Mouse (Mus musculus): ENCODE measurements around the gene Trnau1ap. TPM values are rescaled to one million over a fixed set of nuclear protein-coding genes. Genes with fewer than 3 reads are reported as not detected.
A peak's percentile ranks its signal among the peaks of the same experiment; 100 is the strongest.

Gene Trnau1ap
- polyA plus RNA-seq, 1 experiment from 2014 or later = 71.8 TPM

- H3K27ac ChIP-seq (ENCODE audit: low read depth) = peak overlapping the region; percentile 82
- TF ChIP-seq CTCF (IDR thresholded peaks at IDR 0.05; ENCODE audit: low read depth) = no peak
- H3K4me1 ChIP-seq (ENCODE audit: insufficient read depth) = peaks cover 6% of the 10 kb centered on the region; the same call in 1 of the 2 replicates
- peaks cover 45% of the 10 kb centered on the region for H3K36me3 ChIP-seq (ENCODE audit: insufficient read depth)
- H3K4me3 ChIP-seq (ENCODE audit: low read depth, low read length) = peak overlapping the region; percentile 64
- peak; percentile 16; the same call in 1 of the 2 replicates for ATAC-seq (ENCODE audit: insufficient read depth)
- H3K9me3 ChIP-seq (ENCODE audit: low read depth, low read length) = no peaks in the 10 kb centered on the region
- no peak for DNase-seq
- H3K27me3 ChIP-seq (ENCODE audit: insufficient read depth, low read length) = no peaks in the 10 kb centered on the region
- peak overlapping the region; percentile 82 for H3K4me2 ChIP-seq
- WGBS = 47% methylated on average over 14 of the region's 14 CpGs
- peak overlapping the region; percentile 75 for H3K9ac ChIP-seq
Observed at GRCm38 (mm10) chr4:132328391-132328982, 851 bp downstream of the Trnau1ap start.

GRCm38 (mm10) chr4:132326481-132326880 lies 2.9 kb downstream of the Trnau1ap start:
- no peak for TF ChIP-seq CTCF (IDR thresholded peaks at IDR 0.05; ENCODE audit: low read depth)
- no peak overlapping the region for H3K27ac ChIP-seq (ENCODE audit: low read depth)
- DNase-seq (no peak), ATAC-seq (ENCODE audit: insufficient read depth) (no peak)
- H3K4me1 ChIP-seq (ENCODE audit: insufficient read depth) = peaks cover 6% of the 10 kb centered on the region; the same call in 1 of the 2 replicates
- H3K9ac ChIP-seq = no peak overlapping the region
- H3K27me3 ChIP-seq (ENCODE audit: insufficient read depth, low read length) = no peaks in the 10 kb centered on the region
- H3K4me3 ChIP-seq (ENCODE audit: low read depth, low read length) = no peak overlapping the region
- H3K4me2 ChIP-seq = no peak overlapping the region
- H3K36me3 ChIP-seq (ENCODE audit: insufficient read depth) = peaks cover 46% of the 10 kb centered on the region
- no peaks in the 10 kb centered on the region for H3K9me3 ChIP-seq (ENCODE audit: low read depth, low read length)
- WGBS = 77% methylated on average over 5 of the region's 5 CpGs

GRCm38 (mm10) chr4:132315711-132316110 lies 13.6 kb downstream of the Trnau1ap start:
- DNase-seq = no peak
- Histone ChIP-seq H3K4me3 (ENCODE audit: low read depth, low read length) (no peak overlapping the region), H3K9ac (no peak overlapping the region), H3K36me3 (ENCODE audit: insufficient read depth) (peaks cover 81% of the 10 kb centered on the region), H3K4me1 (ENCODE audit: insufficient read depth) (no peaks in the 10 kb centered on the region), H3K27me3 (ENCODE audit: insufficient read depth, low read length) (no peaks in the 10 kb centered on the region), H3K9me3 (ENCODE audit: low read depth, low read length) (no peaks in the 10 kb centered on the region), H3K4me2 (no peak overlapping the region), H3K27ac (ENCODE audit: low read depth) (no peak overlapping the region)
- no peak for ATAC-seq (ENCODE audit: insufficient read depth)
- TF ChIP-seq CTCF (IDR thresholded peaks at IDR 0.05; ENCODE audit: low read depth) = no peak
- 87% methylated on average over 8 of the region's 8 CpGs for WGBS

- Histone ChIP-seq H3K4me1 (ENCODE audit: insufficient read depth) (no peaks in the 10 kb centered on the region), H3K36me3 (ENCODE audit: insufficient read depth) (peaks cover 68% of the 10 kb centered on the region), H3K9ac (no peak overlapping the region), H3K27ac (ENCODE audit: low read depth) (no peak overlapping the region), H3K4me3 (ENCODE audit: low read depth, low read length) (no peak overlapping the region), H3K4me2 (no peak overlapping the region), H3K9me3 (ENCODE audit: low read depth, low read length) (no peaks in the 10 kb centered on the region), H3K27me3 (ENCODE audit: insufficient read depth, low read length) (no peaks in the 10 kb centered on the region)
- ATAC-seq (ENCODE audit: insufficient read depth) = no peak
- no peak for DNase-seq
- WGBS = 84% methylated on average over 5 of the region's 5 CpGs
- TF ChIP-seq CTCF (IDR thresholded peaks at IDR 0.05; ENCODE audit: low read depth) = no peak
Observed at GRCm38 (mm10) chr4:132312627-132313026, 16.7 kb downstream of the Trnau1ap start.

GRCm38 (mm10) chr4:132311801-132312200 lies 17.5 kb downstream of the Trnau1ap start:
- H3K27ac ChIP-seq (ENCODE audit: low read depth) = no peak overlapping the region
- WGBS = 37% methylated on average over 3 of the region's 3 CpGs

GRCm38 (mm10) chr4:132311209-132311608 lies 18.1 kb downstream of the Trnau1ap start:
- Histone ChIP-seq H3K4me2 (no peak overlapping the region), H3K27me3 (ENCODE audit: insufficient read depth, low read length) (no peaks in the 10 kb centered on the region), H3K9ac (no peak overlapping the region), H3K9me3 (ENCODE audit: low read depth, low read length) (no peaks in the 10 kb centered on the region), H3K4me1 (ENCODE audit: insufficient read depth) (no peaks in the 10 kb centered on the region), H3K36me3 (ENCODE audit: insufficient read depth) (peaks cover 55% of the 10 kb centered on the region), H3K27ac (ENCODE audit: low read depth) (no peak overlapping the region), H3K4me3 (ENCODE audit: low read depth, low read length) (no peak overlapping the region)
- DNase-seq (peak; percentile 22), ATAC-seq (ENCODE audit: insufficient read depth) (no peak)
- no peak for TF ChIP-seq CTCF (IDR thresholded peaks at IDR 0.05; ENCODE audit: low read depth)
- 45% methylated on average over 1 of the region's 1 CpGs for WGBS

More at GRCm38 (mm10) chr4:132311801-132312200, 17.5 kb downstream of the Trnau1ap start:
- H3K4me2 ChIP-seq = no peak overlapping the region
- H3K27me3 ChIP-seq (ENCODE audit: insufficient read depth, low read length) = no peaks in the 10 kb centered on the region
- ATAC-seq (ENCODE audit: insufficient read depth) (no peak), DNase-seq (peak; percentile 44)
- H3K4me1 ChIP-seq (ENCODE audit: insufficient read depth) = no peaks in the 10 kb centered on the region
- peaks cover 61% of the 10 kb centered on the region for H3K36me3 ChIP-seq (ENCODE audit: insufficient read depth)
- no peak for TF ChIP-seq CTCF (IDR thresholded peaks at IDR 0.05; ENCODE audit: low read depth)
- H3K9ac ChIP-seq = no peak overlapping the region
- no peak overlapping the region for H3K4me3 ChIP-seq (ENCODE audit: low read depth, low read length)
- H3K9me3 ChIP-seq (ENCODE audit: low read depth, low read length) = no peaks in the 10 kb centered on the region

GRCm38 (mm10) chr4:132309849-132310472 lies 19.4 kb downstream of the Trnau1ap start:
- DNase-seq = peak; percentile 78

More at GRCm38 (mm10) chr4:132309849-132310472, 19.4 kb downstream of the Trnau1ap start:
- no peak for ATAC-seq (ENCODE audit: insufficient read depth)
- peak overlapping the region; percentile 93; the same call in 1 of the 2 replicates for H3K27ac ChIP-seq (ENCODE audit: low read depth)
- WGBS = 28% methylated on average over 10 of the region's 10 CpGs
- H3K4me1 ChIP-seq (ENCODE audit: insufficient read depth) = no peaks in the 10 kb centered on the region
- H3K9ac ChIP-seq = peak overlapping the region; percentile 92
- TF ChIP-seq CTCF (IDR thresholded peaks at IDR 0.05; ENCODE audit: low read depth) = peak; percentile 68
- H3K4me3 ChIP-seq (ENCODE audit: low read depth, low read length) = peak overlapping the region; percentile 73
- peaks cover 50% of the 10 kb centered on the region for H3K36me3 ChIP-seq (ENCODE audit: insufficient read depth)
- no peaks in the 10 kb centered on the region for H3K9me3 ChIP-seq (ENCODE audit: low read depth, low read length)
- no peaks in the 10 kb centered on the region for H3K27me3 ChIP-seq (ENCODE audit: insufficient read depth, low read length)
- peak overlapping the region; percentile 83 for H3K4me2 ChIP-seq
